Mouse (Mus musculus) brain, embryonic 14.5 days (tissue): ENCODE data around the gene Vipr2.

ENCODE experiments used
- CTCF ChIP-seq: fragments of 200-500 bp; IDR thresholded peaks from 2 replicates; pipeline ENCODE4 v1.5.1; 2012; ENCODE audit warnings: inconsistent platforms, mild to moderate bottlenecking, moderate library complexity, borderline replicate concordance; ENCODE audit not compliant: insufficient read depth, insufficient read length; ENCODE audit errors: extremely low read depth
- POLR2A ChIP-seq: fragments of 200-500 bp; IDR thresholded peaks from 2 replicates; pipeline ENCODE4 v1.6.1; 2012; ENCODE audit warnings: mild to moderate bottlenecking, inconsistent platforms, borderline replicate concordance; ENCODE audit not compliant: poor library complexity, insufficient read depth, insufficient read length, severe bottlenecking; ENCODE audit errors: extremely low read depth

- TF ChIP-seq POLR2A, result no peak
- no peak for TF ChIP-seq CTCF
Measured at GRCm38 (mm10) chr12:116056112-116056511, 21.4 kb upstream of the Vipr2 start.
